Mouse (Mus musculus) cortical plate, adult 2 months (tissue): ENCODE measurements around the gene Olfr1043.

ENCODE experiments used
- CTCF ChIP-seq: fragments of 200-500 bp; IDR thresholded peaks from 2 replicates; pipeline ENCODE4 v1.5.1; 2011; ENCODE audit warnings: mild to moderate bottlenecking, control low read depth, low read length; ENCODE audit not compliant: insufficient read depth; ENCODE audit errors: extremely low read depth
- POLR2A ChIP-seq: fragments of 200-500 bp; IDR thresholded peaks from 2 replicates; pipeline ENCODE4 v1.6.1; 2011; ENCODE audit warnings: mild to moderate bottlenecking, low read length, control low read depth; ENCODE audit not compliant: insufficient read depth; ENCODE audit errors: extremely low read depth

GRCm38 (mm10) chr2:86202909-86203308 lies 35.6 kb upstream of the Olfr1043 start, which contains the start of gene Olfr1045:
- TF ChIP-seq CTCF: no peak
- TF ChIP-seq POLR2A: no peak
